Mouse (Mus musculus) kidney, adult 2 months (tissue): Measurements from ENCODE around the gene Slc27a2.

Experiments used
- CTCF ChIP-seq: fragments of 200-500 bp; conservative IDR thresholded peaks from 2 replicates; pipeline ENCODE4 v1.5.1; 2011; ENCODE audit warnings: low read depth, mild to moderate bottlenecking, control low read depth, low read length, moderate library complexity, mixed read lengths; ENCODE audit not compliant: insufficient read depth, insufficient read length
- POLR2A ChIP-seq: fragments of 200-500 bp; IDR thresholded peaks from one replicate; pipeline ENCODE4 v1.6.1; 2011; ENCODE audit warnings: low read depth, low read length, control low read depth

DNA sequence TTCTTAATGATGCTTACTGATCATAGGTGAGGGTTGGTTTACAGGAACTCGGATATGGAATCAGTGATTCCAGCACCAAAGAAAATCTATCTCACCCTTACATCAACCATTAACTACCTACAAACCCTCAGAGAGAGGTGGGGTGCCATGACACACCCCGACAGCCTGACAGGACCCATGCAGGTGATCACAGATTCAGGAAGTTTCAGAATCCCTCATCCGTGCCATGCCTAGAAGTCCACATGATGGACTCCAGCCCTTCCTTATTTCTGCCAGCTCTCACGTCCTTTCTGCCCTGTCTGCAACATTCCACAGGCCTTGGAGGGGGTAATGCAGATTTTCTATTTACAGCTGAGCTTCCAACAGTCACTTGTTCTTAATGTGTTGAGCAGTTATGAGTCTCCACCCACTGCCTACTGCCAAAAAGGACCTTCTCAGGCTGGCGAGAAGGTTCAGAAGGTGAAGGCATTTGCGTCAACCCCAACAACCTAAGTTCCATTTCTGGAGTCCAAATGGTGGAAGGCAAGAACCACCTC, 11.7 kb upstream of the Slc27a2 start:
- no peak for TF ChIP-seq POLR2A
- TF ChIP-seq CTCF, result no peak
